Mouse (Mus musculus) kidney, embryonic 16.5 days (tissue): ENCODE measurements around the gene Cd93. TPM values are rescaled to one million over a fixed set of nuclear protein-coding genes. Genes with fewer than 3 reads are reported as not detected.
A peak's percentile ranks its signal among the peaks of the same experiment; 100 is the strongest.

Source experiments
- ATAC-seq: fragments of 200-750 bp; cut with Nextera tagmentation; 2 replicates; pipeline ENCODE4 v1.8.0; 2017; ENCODE audit warnings: moderate TSS enrichment; ENCODE audit not compliant: low FRiP score, low TSS enrichment
- H3K27ac ChIP-seq: fragments of 300-500 bp; sonication (generic); 2 replicates; pipeline ENCODE4 v1.5.1; 2014; ENCODE audit warnings: low read length
- H3K27me3 ChIP-seq: fragments of 300-500 bp; sonication (generic); 2 replicates; pipeline ENCODE4 v1.6.1; 2014; ENCODE audit warnings: low read length, control low read depth, mixed read lengths; ENCODE audit not compliant: insufficient read depth
- H3K36me3 ChIP-seq: fragments of 300-500 bp; sonication (generic); 2 replicates; pipeline ENCODE4 v1.6.1; 2014; ENCODE audit warnings: low read length, control low read depth, mixed read lengths; ENCODE audit not compliant: insufficient read depth
- H3K4me1 ChIP-seq: fragments of 300-500 bp; sonication (generic); 2 replicates; pipeline ENCODE4 v1.6.1; 2014; ENCODE audit warnings: low read length, control low read depth, mixed read lengths; ENCODE audit not compliant: insufficient read depth
- H3K4me2 ChIP-seq: fragments of 300-500 bp; sonication (generic); replicated peaks from 2 replicates; pipeline ENCODE4 v1.6.1; 2014; ENCODE audit warnings: low read depth, low read length
- H3K4me3 ChIP-seq: fragments of 300-500 bp; sonication (generic); 2 replicates; pipeline ENCODE4 v1.5.1; 2014; ENCODE audit warnings: mild to moderate bottlenecking, low read length
- H3K9ac ChIP-seq: fragments of 300-500 bp; sonication (generic); replicated peaks from 2 replicates; pipeline ENCODE4 v1.6.1; 2014; ENCODE audit warnings: low read length
- H3K9me3 ChIP-seq: fragments of 300-500 bp; sonication (generic); 2 replicates; pipeline ENCODE4 v1.6.1; 2016; ENCODE audit warnings: low read length, control low read depth
- WGBS: fragments of 180-500 bp; shearing (Covaris S2); extraction: QIAGEN DNeasy Blood & Tissue Kit; methylation state at CpG from one replicate; pipeline ENCODE4 v1.1.7; 2014; 5-methylcytosine and 5-hydroxymethylcytosine counted together
- polyA plus RNA-seq: library from polyadenylated mRNA; unstranded; fragments of >200 nt; fragmentation: Nextera tagmentation; extraction: Ambion mirVana; gene quantifications from 2 replicates; pipeline ENCODE4 v1.2.1, GENCODE M21; 2015

Gene Cd93
- polyA plus RNA-seq, 1 experiment from 2014 or later = 19.0 TPM

GRCm38 (mm10) chr2:148395131-148396051, 48.0 kb downstream of the Cd93 start, which contains the start of gene Sstr4:
Gene Sstr4, plus strand, starts transcription at chr2:148395344.
- Histone ChIP-seq H3K4me3 (peak within 1 kb of the TSS; percentile 55), H3K36me3 (no peaks in the 10 kb centered on the region), H3K27me3 (peaks cover 28% of the 10 kb centered on the region), H3K4me1 (peaks cover 3% of the 10 kb centered on the region; the same call in 1 of the 2 replicates), H3K27ac (no peak within 1 kb of the TSS), H3K4me2 (peak within 1 kb of the TSS; percentile 95), H3K9me3 (no peaks in the 10 kb centered on the region), H3K9ac (peak within 1 kb of the TSS; percentile 50)
- 3% methylated on average over 71 of the region's 83 CpGs for WGBS
- ATAC-seq = peak; percentile 82

GRCm38 (mm10) chr2:148393846-148394245, 49.5 kb downstream of the Cd93 start:
- Histone ChIP-seq H3K27ac (no peak overlapping the region), H3K27me3 (peaks cover 28% of the 10 kb centered on the region), H3K9me3 (no peaks in the 10 kb centered on the region), H3K4me1 (peaks cover 3% of the 10 kb centered on the region; the same call in 1 of the 2 replicates), H3K4me2 (no peak overlapping the region), H3K4me3 (no peak overlapping the region), H3K36me3 (no peaks in the 10 kb centered on the region), H3K9ac (no peak overlapping the region)
- ATAC-seq = no peak

- H3K9me3 ChIP-seq = no peaks in the 10 kb centered on the region
- WGBS = 73% methylated on average over 1 of the region's 1 CpGs
- H3K4me2 ChIP-seq = no peak overlapping the region
- no peak for ATAC-seq
- no peaks in the 10 kb centered on the region for H3K36me3 ChIP-seq
- H3K27me3 ChIP-seq = peaks cover 28% of the 10 kb centered on the region
- no peak overlapping the region for H3K4me3 ChIP-seq
- no peak overlapping the region for H3K27ac ChIP-seq
- no peak overlapping the region for H3K9ac ChIP-seq
- peaks cover 3% of the 10 kb centered on the region; the same call in 1 of the 2 replicates for H3K4me1 ChIP-seq
Measured at GRCm38 (mm10) chr2:148393149-148393548, 50.2 kb downstream of the Cd93 start.

DNA sequence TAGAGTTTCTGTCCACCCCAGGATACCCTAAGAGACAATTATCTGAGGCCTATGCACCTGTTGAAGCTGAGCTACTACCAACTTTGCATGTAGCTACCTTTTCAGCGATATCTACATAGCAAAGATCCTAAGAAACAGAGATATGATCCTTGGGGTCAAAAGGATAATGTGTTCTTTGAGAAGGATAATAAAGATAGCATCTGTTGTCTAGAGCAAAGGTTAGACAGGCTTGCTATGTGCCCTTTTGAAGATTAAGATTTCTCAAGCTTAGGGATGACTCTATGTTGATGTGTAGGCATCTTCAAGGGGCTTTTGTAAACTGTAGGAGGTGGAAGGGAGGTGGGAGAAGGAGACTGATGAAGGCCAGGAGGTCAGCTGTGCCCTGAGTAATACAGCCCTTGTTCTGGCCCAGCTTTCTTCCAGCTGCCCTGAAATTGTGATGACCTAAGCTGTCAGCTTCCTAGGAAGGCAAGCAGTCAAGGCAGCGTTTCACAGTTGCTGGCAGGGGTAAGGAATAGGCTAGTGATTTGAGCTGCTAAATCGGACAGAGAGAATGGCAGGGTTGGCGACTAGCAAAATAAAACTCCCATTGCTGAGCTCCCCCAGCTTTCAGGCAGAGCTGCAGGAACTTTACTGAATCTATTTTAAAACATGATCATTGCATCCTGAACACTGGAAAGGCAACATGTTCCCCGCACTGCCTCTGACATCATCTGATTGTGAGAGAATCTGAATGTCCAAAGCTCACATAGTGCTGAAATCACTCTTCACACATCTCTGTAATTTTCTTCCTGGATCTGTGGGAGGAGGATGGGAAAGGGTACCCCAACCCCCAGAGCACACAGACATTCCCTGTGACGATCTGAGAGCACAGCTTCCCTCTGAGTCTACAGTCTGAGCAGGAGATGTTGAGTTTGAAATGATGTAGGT, 55.4 kb downstream of the Cd93 start:
- 60% methylated on average over 6 of the region's 6 CpGs for WGBS
- no peaks in the 10 kb centered on the region for H3K27me3 ChIP-seq
- no peaks in the 10 kb centered on the region for H3K36me3 ChIP-seq
- no peak overlapping the region for H3K4me3 ChIP-seq
- H3K27ac ChIP-seq = no peak overlapping the region
- no peaks in the 10 kb centered on the region for H3K9me3 ChIP-seq
- H3K9ac ChIP-seq = no peak overlapping the region
- H3K4me1 ChIP-seq = no peaks in the 10 kb centered on the region
- H3K4me2 ChIP-seq = no peak overlapping the region
- no peak for ATAC-seq

- no peaks in the 10 kb centered on the region for H3K9me3 ChIP-seq
- H3K4me2 ChIP-seq = no peak overlapping the region
- H3K36me3 ChIP-seq = no peaks in the 10 kb centered on the region
- no peak overlapping the region for H3K9ac ChIP-seq
- H3K27ac ChIP-seq = no peak overlapping the region
- H3K4me1 ChIP-seq = no peaks in the 10 kb centered on the region
- 86% methylated on average over 2 of the region's 2 CpGs for WGBS
- no peak overlapping the region for H3K4me3 ChIP-seq
- H3K27me3 ChIP-seq = no peaks in the 10 kb centered on the region
- no peak for ATAC-seq
Measured at GRCm38 (mm10) chr2:148386927-148387326, 56.4 kb downstream of the Cd93 start.

Other genes starting within 250 kb of the Cd93 start
- gene Sstr4, start 48.2 kb downstream of the Cd93 start, polyA plus RNA-seq = 0.15 and 0.72 TPM in 2 replicates
- gene Thbd, start 35.4 kb downstream of the Cd93 start, polyA plus RNA-seq = 13.1 and 15.9 TPM in 2 replicates
- 90.4 and 98.0 TPM in 2 replicates for gene Nxt1, start 229.0 kb upstream of the Cd93 start, polyA plus RNA-seq
- 25.2 and 25.7 TPM in 2 replicates for gene Gzf1, start 237.5 kb upstream of the Cd93 start, polyA plus RNA-seq